Mouse (Mus musculus): ENCODE data around the gene Capza1. TPM values are rescaled to one million over a fixed set of nuclear protein-coding genes. Genes with fewer than 3 reads are reported as not detected.
A peak's percentile ranks its signal among the peaks of the same experiment; 100 is the strongest.
"Not testable (repeated sequence)": the region's sequence is repeated elsewhere in the genome, so short reads cannot be mapped to it uniquely, and the experiment has no call there.

Gene Capza1
- polyA plus RNA-seq, 1 experiment = 62.7 TPM

DNA sequence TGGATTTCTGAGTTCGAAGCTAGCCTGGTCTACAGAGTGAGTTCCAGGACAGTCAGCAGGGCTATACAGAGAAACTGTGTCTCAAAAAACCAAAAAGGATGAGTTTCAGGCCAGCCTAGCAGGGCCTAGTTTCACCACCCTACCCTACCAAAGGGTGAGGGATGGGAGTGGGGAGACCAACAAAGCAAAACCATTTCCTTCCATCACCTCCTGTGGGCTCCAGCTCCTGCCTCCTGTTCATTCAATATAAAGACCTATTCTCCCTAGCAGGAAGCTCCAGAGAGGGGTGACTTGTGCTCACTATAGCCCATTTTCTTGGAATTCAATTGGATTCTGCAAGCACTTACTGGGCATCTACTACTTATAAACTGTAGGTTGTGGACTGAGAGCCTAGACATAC, 49.6 kb downstream of the Capza1 start:
- TF ChIP-seq POLR2A (IDR thresholded peaks at IDR 0.05; ENCODE audit: borderline replicate concordance, control insufficient read depth, low read depth, low read length) = no peak
- no peak for TF ChIP-seq CTCF (IDR thresholded peaks at IDR 0.05; ENCODE audit: control insufficient read depth, insufficient read depth, low read length)
- no peaks in the 10 kb centered on the region for H3K4me1 ChIP-seq (ENCODE audit: control insufficient read depth, insufficient read depth, low read length)
- WGBS = 86% methylated on average over 1 of the region's 1 CpGs
- no peak overlapping the region for H3K4me3 ChIP-seq (replicated peaks; ENCODE audit: control insufficient read depth, low read depth, low read length)
- no peak overlapping the region for H3K27ac ChIP-seq (ENCODE audit: control insufficient read depth, insufficient read depth, low read depth, low read length, poor library complexity)

DNA sequence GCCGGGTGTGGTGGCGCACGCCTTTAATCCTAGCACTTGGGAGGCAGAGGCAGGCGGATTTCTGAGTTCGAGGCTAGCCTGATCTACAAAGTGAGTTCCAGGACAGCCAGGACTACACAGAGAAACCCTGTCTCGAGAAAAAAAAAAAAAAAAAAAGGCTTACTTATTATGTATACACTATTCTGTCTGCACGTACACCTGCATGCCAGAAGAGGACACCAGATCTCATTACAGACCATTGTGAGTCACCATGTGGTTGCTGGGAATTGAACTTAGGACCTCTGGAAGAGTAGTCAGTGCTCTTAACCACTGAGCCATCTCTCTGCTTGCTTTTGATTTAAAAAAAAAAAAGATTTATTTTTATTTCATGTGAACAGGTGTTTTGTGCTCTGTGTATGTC, 51.1 kb downstream of the Capza1 start:
- WGBS = 80% methylated on average over 7 of the region's 7 CpGs
- not testable (repeated sequence) for H3K4me3 ChIP-seq (replicated peaks; ENCODE audit: control insufficient read depth, low read depth, low read length); H3K27ac ChIP-seq (ENCODE audit: control insufficient read depth, insufficient read depth, low read depth, low read length, poor library complexity); H3K4me1 ChIP-seq (ENCODE audit: control insufficient read depth, insufficient read depth, low read length)

DNA sequence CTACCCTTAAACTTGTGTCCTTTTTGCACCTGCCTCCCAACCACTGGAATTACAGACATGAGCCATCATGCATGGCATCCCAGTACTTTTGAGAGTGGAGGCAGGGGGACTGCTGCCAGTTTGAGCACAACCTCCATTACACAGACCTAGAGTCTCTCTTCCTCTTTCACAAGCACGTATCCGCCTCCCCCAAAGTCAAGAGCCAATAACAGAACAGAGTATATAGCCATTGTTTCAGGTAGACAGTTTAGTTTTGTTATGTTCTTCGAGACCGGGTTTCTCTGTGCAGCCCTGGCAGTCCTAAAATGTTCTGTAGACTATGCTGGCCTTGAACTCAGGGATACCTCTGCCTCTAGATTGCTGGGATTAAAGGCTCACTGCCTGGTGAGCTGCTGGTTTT, 52.1 kb downstream of the Capza1 start:
- Histone ChIP-seq H3K27ac (ENCODE audit: control insufficient read depth, insufficient read depth, low read depth, low read length, poor library complexity) (no peak overlapping the region), H3K4me1 (ENCODE audit: control insufficient read depth, insufficient read depth, low read length) (no peaks in the 10 kb centered on the region), H3K4me3 (replicated peaks; ENCODE audit: control insufficient read depth, low read depth, low read length) (no peak overlapping the region)
- TF ChIP-seq CTCF (IDR thresholded peaks at IDR 0.05; ENCODE audit: control insufficient read depth, insufficient read depth, low read length) = no peak
- TF ChIP-seq POLR2A (IDR thresholded peaks at IDR 0.05; ENCODE audit: borderline replicate concordance, control insufficient read depth, low read depth, low read length) = no peak
- WGBS = 73% methylated on average over 4 of the region's 4 CpGs

DNA sequence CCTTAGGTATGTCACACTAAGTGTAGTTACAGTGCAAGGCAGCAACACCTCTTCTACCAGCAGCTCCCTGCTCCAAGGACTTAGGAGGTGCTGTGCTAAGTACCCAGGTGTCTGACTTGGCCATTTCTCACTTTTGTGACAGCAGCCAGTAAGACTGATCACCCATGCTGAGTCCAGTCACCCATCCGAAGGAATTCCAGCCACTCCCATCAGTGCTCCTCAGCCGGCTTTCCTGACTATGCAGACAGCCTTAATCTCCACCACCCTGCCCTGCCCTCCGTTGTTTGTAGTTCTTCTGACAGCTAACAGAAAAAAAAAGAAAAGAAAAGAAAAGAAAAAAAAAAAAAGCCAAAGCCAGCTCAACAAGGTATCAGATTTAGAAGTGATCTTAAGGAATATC, 52.6 kb downstream of the Capza1 start:
- 85% methylated on average over 3 of the region's 3 CpGs for WGBS
- no peak overlapping the region for H3K27ac ChIP-seq (ENCODE audit: control insufficient read depth, insufficient read depth, low read depth, low read length, poor library complexity)
- no peak overlapping the region for H3K4me3 ChIP-seq (replicated peaks; ENCODE audit: control insufficient read depth, low read depth, low read length)
- TF ChIP-seq CTCF (IDR thresholded peaks at IDR 0.05; ENCODE audit: control insufficient read depth, insufficient read depth, low read length) (no peak), POLR2A (IDR thresholded peaks at IDR 0.05; ENCODE audit: borderline replicate concordance, control insufficient read depth, low read depth, low read length) (no peak)
- no peaks in the 10 kb centered on the region for H3K4me1 ChIP-seq (ENCODE audit: control insufficient read depth, insufficient read depth, low read length)

- Histone ChIP-seq H3K4me3 (replicated peaks; ENCODE audit: control insufficient read depth, low read depth, low read length) (no peak overlapping the region), H3K27ac (ENCODE audit: control insufficient read depth, insufficient read depth, low read depth, low read length, poor library complexity) (no peak overlapping the region), H3K4me1 (ENCODE audit: control insufficient read depth, insufficient read depth, low read length) (no peaks in the 10 kb centered on the region)
- TF ChIP-seq POLR2A (IDR thresholded peaks at IDR 0.05; ENCODE audit: borderline replicate concordance, control insufficient read depth, low read depth, low read length) (0 out of 2 replicates have a peak, but pooled peaks have one; percentile 7), CTCF (IDR thresholded peaks at IDR 0.05; ENCODE audit: control insufficient read depth, insufficient read depth, low read length) (no peak)
- 87% methylated on average over 9 of the region's 9 CpGs for WGBS
Measured at GRCm38 (mm10) chr3:104805539-104805938, 58.8 kb downstream of the Capza1 start.

GRCm38 (mm10) chr3:104804312-104804711, 60.0 kb downstream of the Capza1 start:
- Histone ChIP-seq H3K4me1 (ENCODE audit: control insufficient read depth, insufficient read depth, low read length) (no peaks in the 10 kb centered on the region), H3K4me3 (replicated peaks; ENCODE audit: control insufficient read depth, low read depth, low read length) (no peak overlapping the region), H3K27ac (ENCODE audit: control insufficient read depth, insufficient read depth, low read depth, low read length, poor library complexity) (no peak overlapping the region)
- 89% methylated on average over 10 of the region's 10 CpGs for WGBS
- no peak for TF ChIP-seq POLR2A (IDR thresholded peaks at IDR 0.05; ENCODE audit: borderline replicate concordance, control insufficient read depth, low read depth, low read length)

GRCm38 (mm10) chr3:104801481-104801880, 62.8 kb downstream of the Capza1 start:
- H3K4me1 ChIP-seq (ENCODE audit: control insufficient read depth, insufficient read depth, low read length) = no peaks in the 10 kb centered on the region
- TF ChIP-seq CTCF (IDR thresholded peaks at IDR 0.05; ENCODE audit: control insufficient read depth, insufficient read depth, low read length) = no peak
- TF ChIP-seq POLR2A (IDR thresholded peaks at IDR 0.05; ENCODE audit: borderline replicate concordance, control insufficient read depth, low read depth, low read length) = no peak
- 89% methylated on average over 6 of the region's 6 CpGs for WGBS

DNA sequence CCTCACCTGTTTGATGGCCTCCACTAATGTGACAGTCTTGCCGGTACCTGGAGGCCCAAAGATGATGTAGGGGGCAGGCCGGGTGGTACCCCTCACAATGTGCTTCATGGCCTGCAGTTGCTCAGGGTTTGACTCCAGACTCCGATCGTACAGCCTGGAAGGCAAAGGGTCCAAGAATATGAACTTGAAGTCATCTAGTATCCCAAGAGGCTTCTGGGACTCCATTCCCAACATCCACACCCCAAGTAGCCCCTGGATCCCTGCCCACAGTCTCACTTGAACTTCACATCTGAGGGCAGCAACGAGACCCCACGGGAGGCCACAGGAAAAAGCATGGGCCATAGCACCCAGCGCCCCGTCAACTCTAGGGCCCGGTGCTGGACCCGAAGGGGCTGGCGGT, 63.6 kb downstream of the Capza1 start:
- TF ChIP-seq POLR2A (IDR thresholded peaks at IDR 0.05; ENCODE audit: borderline replicate concordance, control insufficient read depth, low read depth, low read length) (no peak), CTCF (IDR thresholded peaks at IDR 0.05; ENCODE audit: control insufficient read depth, insufficient read depth, low read length) (no peak)
- Histone ChIP-seq H3K4me3 (replicated peaks; ENCODE audit: control insufficient read depth, low read depth, low read length) (no peak overlapping the region), H3K4me1 (ENCODE audit: control insufficient read depth, insufficient read depth, low read length) (no peaks in the 10 kb centered on the region), H3K27ac (ENCODE audit: control insufficient read depth, insufficient read depth, low read depth, low read length, poor library complexity) (no peak overlapping the region)
- WGBS = 93% methylated on average over 11 of the region's 11 CpGs

More at GRCm38 (mm10) chr3:104801481-104801880, 62.8 kb downstream of the Capza1 start:
- no peak overlapping the region for H3K4me3 ChIP-seq (replicated peaks; ENCODE audit: control insufficient read depth, low read depth, low read length)
- H3K27ac ChIP-seq (ENCODE audit: control insufficient read depth, insufficient read depth, low read depth, low read length, poor library complexity) = no peak overlapping the region

DNA sequence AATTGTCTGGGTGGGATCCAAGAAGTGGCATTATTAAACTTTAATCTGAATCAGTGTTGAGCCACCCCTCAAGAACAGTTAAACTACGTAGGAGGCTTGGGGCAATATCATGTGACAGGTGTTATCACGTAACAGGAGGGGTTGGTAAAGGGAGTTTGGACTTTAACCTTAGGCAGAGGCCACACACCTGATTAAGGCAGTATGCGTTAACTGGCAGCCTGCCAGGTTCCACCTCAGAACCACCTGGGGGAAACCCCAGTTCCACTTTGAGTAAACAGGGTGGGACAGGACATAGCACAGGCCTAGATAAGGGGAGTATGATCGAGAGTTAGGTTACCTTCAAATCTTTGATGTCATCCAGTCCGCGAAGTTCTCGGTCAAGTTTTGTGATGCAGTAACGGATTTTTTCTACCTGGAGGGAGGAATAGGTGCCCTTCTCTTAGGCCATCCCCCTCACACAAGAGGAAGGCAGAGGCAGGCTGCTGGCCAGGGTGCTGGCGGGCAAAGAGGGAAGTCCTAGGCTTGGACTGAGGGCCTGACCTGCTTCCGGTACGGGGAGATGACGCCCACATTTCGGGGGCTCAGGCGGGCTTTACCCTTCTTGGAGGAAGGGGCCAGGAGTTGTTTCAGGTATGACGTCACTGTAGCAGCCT, 67.7 kb downstream of the Capza1 start:
- Histone ChIP-seq H3K27ac (ENCODE audit: control insufficient read depth, insufficient read depth, low read depth, low read length, poor library complexity) (no peak overlapping the region), H3K4me3 (replicated peaks; ENCODE audit: control insufficient read depth, low read depth, low read length) (no peak overlapping the region), H3K4me1 (ENCODE audit: control insufficient read depth, insufficient read depth, low read length) (no peaks in the 10 kb centered on the region)
- no peak for TF ChIP-seq CTCF (IDR thresholded peaks at IDR 0.05; ENCODE audit: control insufficient read depth, insufficient read depth, low read length)
- no peak for TF ChIP-seq POLR2A (IDR thresholded peaks at IDR 0.05; ENCODE audit: borderline replicate concordance, control insufficient read depth, low read depth, low read length)
- WGBS = 83% methylated on average over 15 of the region's 15 CpGs

Data from bone marrow, adult 2 months (tissue).